Mouse (Mus musculus): Measurements from ENCODE around the gene Rgl1.
A peak's percentile ranks its signal among the peaks of the same experiment; 100 is the strongest.

The Rgl1 gene

DNA sequence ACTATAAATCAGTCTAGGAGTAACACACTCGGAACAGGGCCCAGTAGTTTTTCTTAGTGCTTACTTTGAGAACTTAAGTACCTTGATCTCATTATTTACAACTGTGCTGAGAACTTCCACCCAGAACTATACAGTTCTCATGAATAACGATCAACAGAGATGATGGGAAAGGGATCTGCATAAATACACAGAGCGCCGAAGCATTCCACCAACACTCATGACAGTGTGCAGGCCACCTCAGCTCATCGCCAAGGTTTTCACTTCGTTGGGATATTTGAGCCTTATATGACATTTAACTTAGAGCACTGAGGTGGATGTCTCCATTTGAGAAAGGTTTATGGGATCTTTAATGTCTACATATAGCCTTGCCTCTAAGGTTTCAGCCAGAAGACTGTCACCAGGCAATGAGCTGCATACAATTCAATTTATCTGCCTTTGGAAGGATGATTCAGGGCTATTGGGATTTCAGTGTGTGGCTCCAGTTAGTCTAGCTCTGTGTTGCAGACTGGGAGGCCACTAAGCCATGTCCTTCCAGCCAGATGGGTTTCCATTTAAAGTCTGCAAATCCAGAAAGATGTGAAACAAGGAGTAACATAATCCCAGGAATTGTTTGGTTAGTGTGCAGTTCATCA lies 223.3 kb downstream of the Rgl1 start:
- no peak for DNase-seq (ENCODE audit: low read depth)

DNA sequence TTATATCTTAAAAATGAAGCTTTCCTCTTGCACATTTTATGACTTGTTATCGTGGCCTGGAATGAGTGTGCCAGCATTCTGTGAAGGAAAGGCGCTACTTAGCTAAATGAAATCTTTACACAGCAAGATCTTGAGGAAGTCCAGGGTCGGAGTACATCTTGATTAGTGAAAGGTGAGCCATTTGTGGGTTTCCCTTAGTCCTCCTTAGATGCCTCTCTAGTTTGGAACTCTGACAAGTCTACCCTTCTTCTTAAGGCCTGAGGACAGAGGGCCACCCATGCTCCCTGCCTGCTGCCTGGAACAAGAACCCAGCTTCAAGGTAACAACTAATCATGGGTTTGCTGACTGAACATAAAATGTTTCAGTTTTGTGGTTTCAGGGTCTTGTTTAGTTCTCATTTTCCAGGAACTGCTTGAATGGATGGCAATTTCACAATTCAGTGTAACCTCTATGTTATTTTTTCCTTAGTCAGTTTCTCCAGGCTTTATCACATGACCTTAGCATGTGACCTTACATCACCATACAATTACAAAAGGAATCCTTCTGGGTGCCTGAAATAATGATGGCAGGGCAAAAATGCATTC lies 225.8 kb downstream of the Rgl1 start:
- no peak for DNase-seq (ENCODE audit: low read depth)

DNA sequence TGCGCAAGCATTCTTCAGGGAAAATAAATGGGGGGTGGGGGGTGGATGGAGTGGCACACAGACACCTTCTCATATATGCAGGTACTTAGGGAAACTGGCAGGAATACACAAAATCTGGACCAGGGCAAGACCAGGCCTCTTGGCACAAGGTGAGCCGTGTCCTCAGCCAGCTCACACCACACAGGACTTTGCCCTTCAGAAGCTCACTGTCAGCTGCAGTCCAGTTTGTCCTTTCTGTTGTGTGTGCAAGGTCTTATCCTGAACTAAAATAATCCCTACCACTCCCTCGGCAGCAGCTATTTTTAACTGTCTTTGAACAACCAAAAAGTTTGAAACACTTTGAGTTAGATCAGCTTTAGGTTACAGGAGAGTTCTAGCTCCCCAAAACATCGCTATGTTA lies 227.3 kb downstream of the Rgl1 start:
- no peak for DNase-seq (ENCODE audit: low read depth)

DNA sequence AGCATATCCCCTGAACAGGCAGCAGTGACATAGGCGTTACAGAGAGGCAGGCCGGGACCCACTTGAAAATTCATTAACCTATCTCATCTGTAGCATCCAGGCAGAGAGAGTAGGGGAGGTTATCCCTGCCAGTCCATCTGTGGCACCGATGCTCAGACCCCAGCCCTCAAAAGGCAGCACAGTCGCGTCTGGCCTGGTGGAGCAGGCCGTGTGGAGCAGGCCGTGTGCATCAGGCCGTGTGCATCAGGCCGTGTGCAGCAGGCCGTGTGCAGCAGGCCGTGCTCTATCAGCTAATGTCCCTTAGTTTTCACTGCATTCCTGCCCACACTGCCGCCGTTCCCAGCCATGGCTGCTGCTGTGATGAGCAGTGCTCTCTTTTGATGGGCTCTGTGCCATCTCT lies 229.0 kb downstream of the Rgl1 start:
- DNase-seq (ENCODE audit: low read depth): no peak

DNA sequence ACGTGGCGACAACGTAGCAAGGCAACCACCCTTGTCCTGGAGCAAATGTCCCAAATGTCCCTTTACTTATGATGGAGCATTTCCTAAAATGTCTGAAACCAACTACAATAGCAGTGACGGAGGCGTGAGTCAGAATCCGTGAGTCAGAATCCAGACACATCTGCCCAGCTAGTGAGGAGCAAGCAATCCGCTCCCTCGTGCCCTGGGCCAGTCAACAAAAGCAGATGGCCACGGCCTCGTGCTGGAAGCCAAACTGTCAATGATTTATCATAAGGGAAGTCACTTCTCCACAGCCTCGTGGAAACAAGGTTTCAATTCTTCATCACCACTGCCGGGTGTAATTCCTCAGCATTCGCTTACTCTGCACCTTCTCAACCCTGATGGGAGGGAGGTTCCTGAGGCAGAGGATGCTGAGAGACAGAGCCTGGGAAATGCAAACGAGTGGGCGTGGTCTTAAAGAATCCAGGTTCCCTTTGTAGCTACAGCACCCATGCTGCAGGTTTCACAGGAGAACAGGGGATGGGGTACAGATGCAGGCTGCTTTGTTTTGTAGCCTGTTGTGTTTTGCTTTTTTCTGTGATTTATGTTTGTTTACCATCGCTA lies 229.6 kb downstream of the Rgl1 start:
- DNase-seq (ENCODE audit: low read depth): no peak

DNA sequence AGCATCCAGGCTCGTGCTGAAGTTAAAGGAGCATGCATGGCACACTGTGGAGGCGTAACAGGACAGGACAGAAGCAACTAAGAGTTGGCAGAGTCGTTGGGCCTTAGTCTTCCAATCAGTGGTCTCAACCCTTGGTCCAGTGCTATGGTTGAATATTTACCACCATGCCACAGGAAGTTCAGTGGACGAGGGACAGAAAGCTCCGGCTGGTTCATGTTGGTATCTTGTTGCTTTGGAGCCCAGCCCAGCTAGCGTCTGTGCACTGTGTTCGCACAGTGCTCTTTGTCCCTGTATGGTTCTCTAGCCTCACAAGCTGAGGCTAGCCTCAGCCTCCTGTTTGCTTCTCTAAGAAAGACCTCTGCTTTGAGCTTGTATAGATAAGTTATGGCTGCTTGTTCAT lies 231.6 kb downstream of the Rgl1 start:
- DNase-seq (ENCODE audit: low read depth): no peak

DNA sequence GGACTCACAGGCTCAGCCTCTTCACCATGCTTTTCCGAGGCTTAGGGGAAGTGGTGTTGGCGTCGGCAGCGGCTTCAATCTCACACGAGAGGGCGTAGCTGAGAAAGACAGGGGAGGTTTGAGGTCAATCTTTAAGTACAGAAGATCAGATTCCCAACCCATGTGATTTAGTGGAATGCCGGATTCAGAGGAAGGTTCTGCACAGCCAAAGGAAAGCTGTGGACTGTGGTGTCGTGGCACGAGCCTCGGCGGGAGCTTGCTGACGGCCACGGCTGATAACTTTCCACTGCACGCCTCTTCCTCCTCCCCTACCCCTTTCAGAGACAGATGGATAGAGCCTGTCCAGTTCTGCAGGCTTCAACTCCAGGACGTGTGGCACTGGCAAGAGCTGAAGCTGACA lies 234.7 kb downstream of the Rgl1 start:
- DNase-seq (ENCODE audit: low read depth): no peak

DNA sequence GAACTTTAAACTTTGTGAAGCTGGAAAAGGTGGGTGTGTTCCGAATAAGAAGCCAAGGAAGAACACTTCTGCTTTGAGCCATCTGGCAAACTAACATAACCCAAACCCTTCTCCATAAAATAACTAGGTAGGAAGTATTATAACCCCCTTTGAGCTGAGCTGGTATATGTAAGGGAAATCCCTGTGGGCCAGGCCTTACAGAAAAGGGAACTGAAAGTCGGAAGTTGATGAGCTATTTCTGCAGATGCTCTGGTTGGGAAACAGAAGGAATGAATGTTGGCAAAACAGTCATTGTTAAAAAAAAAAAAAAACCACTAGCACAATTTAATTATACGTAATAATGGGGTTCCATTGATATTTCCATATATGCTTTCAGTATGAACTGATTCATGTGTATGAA lies 237.4 kb downstream of the Rgl1 start:
- DNase-seq (ENCODE audit: low read depth): no peak

DNA sequence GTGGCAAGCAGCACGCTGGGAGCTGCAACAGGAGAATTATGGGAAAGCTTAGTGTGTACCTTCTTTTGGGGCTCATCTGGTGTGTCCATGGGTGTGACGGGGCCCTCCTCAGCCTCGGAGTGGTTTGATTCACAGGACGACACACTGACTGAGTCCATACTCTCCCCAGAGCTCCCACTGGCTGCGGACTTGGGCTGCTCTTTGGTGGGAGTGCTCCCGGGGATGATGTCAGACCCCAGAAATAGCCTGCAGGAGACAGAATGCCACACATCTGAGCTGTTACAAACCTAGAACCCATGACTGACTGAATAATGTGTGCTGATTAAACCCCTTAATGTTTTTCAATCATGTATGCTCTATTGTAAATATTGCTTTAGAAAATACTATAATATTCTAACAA lies 237.9 kb downstream of the Rgl1 start:
- DNase-seq (ENCODE audit: low read depth): no peak

DNA sequence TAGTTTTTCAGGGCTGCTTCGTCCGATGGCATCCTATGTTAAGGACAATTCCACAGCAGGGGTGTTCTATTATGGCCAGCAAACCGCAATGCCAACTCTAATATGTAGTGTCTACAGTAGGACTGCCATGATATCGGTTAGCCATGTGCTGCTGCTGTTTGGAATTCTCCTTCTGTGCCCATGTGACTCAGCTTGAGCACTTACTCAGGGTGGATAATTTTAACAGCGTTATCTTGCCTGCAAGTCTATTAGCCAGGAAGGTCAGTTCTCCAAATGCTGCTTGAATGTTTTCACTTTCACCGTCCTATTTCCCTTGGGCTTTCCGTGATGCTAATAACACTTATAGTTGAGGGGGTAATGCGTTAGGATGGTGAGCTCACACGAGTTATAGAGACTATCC lies 240.0 kb downstream of the Rgl1 start:
- DNase-seq (ENCODE audit: low read depth): no peak

DNA sequence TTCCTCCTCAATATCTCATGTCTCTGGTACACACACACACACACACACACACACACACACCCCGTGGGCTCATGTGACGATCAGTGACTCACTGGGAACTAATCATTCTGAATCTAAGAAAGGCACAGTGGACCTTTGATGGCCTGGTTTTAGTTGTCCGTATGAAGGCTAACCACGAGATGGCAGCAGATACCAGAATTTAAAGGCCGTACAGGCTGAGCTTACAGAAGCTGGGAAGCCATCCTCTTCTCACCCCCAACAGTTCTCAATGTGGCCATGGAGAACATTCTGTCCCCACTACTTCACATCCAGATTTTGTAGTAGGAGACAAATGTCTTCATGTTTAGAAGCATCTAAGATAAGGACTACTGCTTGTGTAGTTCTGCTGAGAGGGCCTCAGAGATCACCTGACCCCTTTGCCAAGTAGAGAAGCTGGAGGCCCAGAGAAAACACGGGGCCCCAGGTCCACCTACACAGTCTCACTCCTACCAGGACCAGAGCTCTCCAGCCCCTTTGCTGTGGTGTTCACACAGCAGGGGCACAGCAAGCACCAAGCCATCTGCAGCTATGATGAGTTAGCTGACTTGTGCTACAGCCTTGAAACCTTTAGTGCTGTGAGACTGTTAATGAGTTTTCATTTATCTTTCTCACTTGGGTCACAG lies 241.0 kb downstream of the Rgl1 start:
- peak; percentile 76 for DNase-seq (ENCODE audit: low read depth)

DNA sequence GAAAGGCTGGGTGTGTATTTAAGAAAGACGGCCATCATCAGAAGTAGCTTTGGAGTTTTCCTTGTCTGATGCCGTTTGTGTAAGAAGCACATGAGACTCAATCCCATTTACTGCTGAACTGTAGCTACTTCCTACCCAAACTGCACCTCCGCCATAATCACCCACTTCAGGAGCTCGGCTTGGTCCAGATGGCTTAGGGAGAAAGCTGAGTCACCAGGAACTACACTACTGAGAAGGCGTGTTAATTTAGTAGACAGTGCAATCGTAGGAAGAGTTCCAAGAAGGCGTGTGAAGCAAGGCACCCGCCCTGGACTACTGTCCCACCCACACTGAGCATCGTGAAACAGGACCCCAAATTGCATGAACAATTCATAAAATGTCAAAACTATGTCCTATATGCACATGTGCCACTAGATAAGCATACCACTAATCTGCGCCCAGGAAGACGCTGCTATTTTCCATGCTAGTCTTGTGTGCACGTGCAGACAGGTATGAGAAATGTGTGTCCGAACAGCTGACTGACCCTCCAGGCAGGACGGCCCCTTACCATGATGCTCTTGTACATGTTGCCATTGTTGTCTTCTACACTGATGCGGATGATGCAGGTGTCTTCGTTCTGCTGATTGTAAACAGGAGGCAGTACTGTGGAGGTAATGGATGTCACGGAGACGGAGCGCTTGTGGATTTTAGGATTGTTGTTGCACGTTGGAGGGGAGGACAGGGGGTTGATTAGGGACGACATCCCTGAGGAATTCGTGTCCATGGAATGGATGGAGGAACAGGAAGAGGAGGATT lies 241.9 kb downstream of the Rgl1 start:
- no peak for DNase-seq (ENCODE audit: low read depth)

DNA sequence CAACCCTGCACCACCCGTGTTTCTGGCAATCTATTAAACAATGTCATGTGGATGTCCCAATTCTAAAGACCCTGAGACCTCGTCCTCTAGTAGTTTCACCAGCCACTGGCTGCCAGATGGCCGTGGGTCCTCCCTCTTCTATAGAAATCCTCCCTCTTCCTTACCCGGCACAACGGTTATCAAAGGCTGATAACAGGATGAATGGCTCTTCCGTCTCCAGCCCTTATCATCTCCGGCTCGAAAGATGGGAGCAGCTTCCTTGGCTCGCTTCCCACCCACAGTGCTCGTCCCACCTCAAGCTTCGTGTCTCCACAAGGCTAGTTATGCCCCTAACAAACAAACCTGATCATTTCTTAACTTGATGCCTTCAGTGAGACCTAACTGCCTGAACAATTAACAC lies 242.9 kb downstream of the Rgl1 start:
- DNase-seq (ENCODE audit: low read depth): no peak

DNA sequence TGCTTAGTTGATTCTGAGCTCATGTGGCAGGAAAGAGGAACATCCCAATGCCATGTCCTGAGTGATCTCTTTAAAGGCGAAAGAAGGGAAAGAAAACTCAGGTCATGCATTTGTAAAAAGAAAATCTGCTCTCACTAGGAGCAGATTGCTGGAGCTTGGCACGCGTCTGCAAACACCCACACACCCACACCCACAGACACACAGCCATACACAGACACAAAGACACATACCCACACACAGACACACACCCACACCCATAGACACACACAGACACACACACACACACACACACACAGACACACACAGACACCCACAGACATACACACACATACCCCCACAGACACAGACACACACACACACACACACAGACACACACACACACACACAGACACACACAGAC lies 243.9 kb downstream of the Rgl1 start:
- no peak for DNase-seq (ENCODE audit: low read depth)

DNA sequence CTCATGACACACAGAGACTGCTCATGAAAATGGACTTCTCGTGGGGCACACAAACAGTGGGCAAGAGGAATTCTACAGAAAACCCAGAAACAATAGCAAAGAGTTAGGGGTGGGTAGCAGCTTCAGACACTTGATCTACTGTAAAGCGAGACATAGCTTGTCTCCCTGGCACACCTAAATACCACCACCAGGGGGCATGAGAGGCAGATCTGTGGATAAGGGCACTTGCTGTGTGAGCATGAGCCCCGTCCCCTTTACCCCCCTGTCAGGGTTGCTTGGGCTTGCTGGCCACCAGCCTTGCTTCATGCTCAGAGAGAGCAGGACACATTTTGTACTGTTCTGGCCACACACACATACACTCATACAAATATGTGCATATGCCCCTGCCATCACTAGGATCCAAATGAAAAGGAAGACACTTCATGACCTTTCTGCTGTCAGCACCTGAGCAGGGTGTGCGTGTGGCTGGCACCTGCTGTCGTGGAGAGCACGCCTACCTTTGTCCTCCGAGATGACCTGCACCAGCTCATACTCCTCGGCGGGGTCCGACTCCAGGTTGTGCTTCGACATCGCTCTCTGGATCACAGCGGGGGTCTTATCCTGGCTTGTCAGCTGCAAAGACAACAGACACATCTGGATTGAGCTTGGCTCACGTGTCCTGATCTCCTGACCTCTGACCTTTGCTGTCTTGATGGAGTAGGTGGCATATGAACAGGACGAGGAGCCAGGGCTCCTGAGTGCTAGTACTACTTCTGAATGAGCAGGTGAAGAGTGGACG lies 245.2 kb downstream of the Rgl1 start:
- DNase-seq (ENCODE audit: low read depth): peak; percentile 50

DNA sequence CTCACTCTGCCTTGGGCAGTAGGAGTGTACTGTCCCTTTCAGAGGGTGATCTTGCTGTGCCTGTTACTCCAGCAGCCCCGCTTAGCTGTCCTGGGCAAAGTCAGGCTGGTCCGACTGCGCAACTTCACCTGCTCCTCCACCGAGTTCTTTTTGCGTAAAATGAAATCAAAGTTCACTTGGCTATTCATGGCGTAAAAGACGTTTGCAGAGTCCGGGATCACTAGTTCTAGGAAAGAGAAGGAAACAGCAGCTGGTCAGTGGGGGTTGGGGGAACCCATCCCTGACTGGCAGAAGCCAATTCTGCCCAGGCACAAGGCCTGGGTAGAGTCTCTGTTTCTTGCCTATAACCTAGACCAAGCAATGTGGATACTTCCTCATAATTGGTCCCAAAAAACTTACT lies 247.2 kb downstream of the Rgl1 start:
- DNase-seq (ENCODE audit: low read depth): no peak

DNA sequence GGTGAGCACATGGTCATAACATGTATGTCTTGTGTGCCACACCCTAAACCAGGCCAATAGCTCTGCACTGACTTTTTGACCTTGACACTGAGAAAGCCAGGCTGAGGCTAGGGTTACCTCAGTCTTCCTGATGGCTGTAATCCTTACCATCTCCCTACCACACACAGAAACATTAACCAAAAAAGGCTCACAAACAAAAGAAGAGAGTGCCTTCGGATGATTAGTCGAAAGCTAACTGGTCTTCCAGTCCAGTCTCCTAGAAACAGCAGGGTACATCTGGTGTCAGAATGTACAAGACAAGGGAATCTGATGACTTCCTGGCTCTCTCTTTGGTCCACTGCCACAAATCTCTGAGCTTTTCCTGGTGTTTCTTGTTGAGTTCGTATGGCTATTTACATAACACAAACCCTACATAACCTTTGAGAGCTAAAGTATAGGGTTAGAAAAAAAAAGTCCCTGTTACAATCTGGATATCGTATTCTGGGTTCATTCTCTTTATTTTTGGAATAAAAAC lies 249.0 kb downstream of the Rgl1 start:
- no peak for DNase-seq (ENCODE audit: low read depth)

DNA sequence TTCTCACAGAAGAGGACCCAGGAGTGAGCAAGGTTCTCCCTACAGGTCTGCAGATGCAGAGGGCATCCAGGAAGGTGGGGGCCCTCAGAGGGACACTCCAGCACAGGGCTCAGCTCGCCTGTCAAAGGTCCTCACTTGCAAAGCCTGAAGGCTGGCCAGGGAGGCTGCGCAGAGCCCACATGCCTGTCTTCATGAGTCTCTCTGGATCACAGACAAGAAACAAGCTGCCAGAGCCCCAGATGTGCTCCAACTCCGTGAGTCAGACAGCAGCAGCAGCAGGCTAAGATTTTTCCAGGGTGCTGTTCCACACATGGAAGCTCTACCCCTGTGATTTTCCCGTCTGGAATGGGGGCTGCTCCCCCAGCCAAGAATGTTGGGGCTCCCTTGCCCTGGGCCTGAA lies 251.9 kb downstream of the Rgl1 start:
- no peak for DNase-seq (ENCODE audit: low read depth)

DNA sequence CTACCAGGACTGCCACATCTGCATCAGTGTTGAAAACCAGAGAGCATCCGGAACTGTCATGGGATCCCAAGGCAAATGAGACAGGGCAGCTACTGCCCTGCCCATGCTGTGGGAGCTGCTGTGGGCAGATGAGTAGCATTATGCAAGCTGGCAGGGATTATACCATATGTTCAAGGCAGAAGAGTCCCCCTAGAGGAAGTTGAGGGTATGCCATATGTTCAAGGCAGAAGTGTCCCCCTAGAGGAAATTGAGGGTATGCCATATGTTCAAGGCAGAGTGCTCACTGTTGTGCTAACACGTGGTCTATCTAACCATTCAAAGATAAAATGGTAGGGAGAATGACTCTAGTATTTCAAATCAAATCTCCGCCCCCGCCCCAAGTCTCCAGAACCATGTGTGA lies 254.9 kb downstream of the Rgl1 start:
- DNase-seq (ENCODE audit: low read depth): peak; percentile 73

DNA sequence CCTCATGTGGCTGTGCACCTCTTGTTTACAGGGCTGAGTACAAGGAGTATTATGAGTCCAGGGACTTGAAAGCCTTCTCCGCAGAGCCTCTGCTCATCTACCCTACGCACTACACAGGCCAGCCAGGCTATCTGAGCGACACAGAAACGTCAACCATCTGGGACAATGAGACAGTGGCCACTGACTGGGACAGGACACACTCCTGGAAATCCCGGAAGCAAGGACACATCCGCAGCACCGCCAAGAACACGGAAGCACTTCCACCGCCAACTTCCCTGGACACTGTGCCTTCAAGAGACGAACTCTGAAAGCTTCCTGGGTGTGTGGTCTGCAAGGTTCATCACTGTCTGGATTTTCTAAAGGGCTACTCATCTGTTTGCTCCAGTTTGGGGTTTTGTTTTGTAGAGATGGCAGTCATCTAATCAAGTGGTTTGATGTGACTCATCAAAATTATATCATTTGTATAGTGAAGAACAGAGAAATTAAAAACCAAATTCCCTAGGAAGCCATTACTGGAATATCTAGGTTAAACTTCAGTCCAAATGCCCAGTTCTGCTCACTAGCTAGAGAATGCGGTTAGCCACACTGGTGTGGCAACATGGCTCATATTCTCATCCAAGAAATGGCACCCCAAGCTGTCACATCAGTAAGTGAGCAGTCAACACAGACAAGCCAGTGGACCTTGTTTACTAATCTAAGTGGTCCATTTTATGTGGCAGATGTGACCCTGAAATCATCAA lies 257.5 kb downstream of the Rgl1 start:
- DNase-seq (ENCODE audit: low read depth): no peak

DNA sequence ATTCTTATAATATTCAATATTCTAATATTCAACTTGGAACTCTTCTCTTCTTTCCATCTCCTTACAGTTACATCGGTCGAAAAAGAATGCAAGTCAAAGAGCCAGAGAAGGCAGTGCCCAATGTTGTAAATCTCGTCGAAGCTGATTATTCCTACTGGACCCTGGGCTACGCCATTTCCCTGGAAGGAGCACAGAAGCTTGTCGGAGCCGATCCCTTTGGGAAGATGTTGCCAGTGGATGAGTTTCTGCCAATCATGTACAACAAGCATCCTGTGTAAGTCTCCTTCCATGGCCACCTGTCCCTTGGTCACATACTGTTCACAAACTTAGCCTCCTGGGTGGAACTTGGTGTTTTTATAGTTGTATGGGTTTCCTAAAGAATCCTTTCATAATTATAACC lies 259.4 kb downstream of the Rgl1 start:
- no peak for DNase-seq (ENCODE audit: low read depth)

All from induced T-regulatory cell, adult 2 months (primary cell).